Mouse (Mus musculus) liver, embryonic 14.5 days (tissue): ENCODE results near the gene Clpp. TPM values are rescaled to one million over a fixed set of nuclear protein-coding genes. Genes with fewer than 3 reads are reported as not detected.

Experiments used
- ATAC-seq: fragments of 200-750 bp; cut with Nextera tagmentation; 2 replicates; pipeline ENCODE4 v1.8.0; 2017; ENCODE audit warnings: moderate number of reproducible peaks, mild to moderate bottlenecking, moderate library complexity; ENCODE audit not compliant: insufficient read depth
- DNase-seq, 3 experiments: peaks; one replicate each; pipeline ENCODE4 v3.0.0-alpha.2; 2012 to 2013; ENCODE audit warnings: low read depth in 3 of 3, low spot score in 3 of 3
- H3K27ac ChIP-seq: fragments of 300-500 bp; sonication (generic); 2 replicates; pipeline ENCODE4 v1.5.1; 2014; ENCODE audit warnings: moderate library complexity, mild to moderate bottlenecking, control low read depth, inconsistent platforms
- H3K27me3 ChIP-seq: fragments of 300-500 bp; sonication (generic); 2 replicates; pipeline ENCODE4 v1.6.1; 2014; ENCODE audit warnings: mild to moderate bottlenecking, low read length, moderate library complexity; ENCODE audit not compliant: control insufficient read depth, insufficient read depth
- H3K36me3 ChIP-seq: fragments of 300-500 bp; sonication (generic); replicated peaks from 2 replicates; pipeline ENCODE4 v1.6.1; 2014; ENCODE audit warnings: low read depth; ENCODE audit not compliant: control insufficient read depth, insufficient read depth
- H3K4me1 ChIP-seq, 2 experiments: fragments of 200-500 bp in 1 of 2; fragments of 300-500 bp in 1 of 2; sonication (generic) in 1 of 2; replicated peaks; 2 replicates each; pipeline ENCODE4 v1.6.1; 2012 to 2014; ENCODE audit warnings: antibody characterized with exemption in 1 of 2, inconsistent platforms in 1 of 2, low read length in 1 of 2; ENCODE audit not compliant: control insufficient read depth in 2 of 2, insufficient read depth in 2 of 2
- H3K4me2 ChIP-seq: fragments of 300-500 bp; sonication (generic); 2 replicates; pipeline ENCODE4 v1.6.1; 2014; ENCODE audit warnings: low read depth, mild to moderate bottlenecking, control low read depth, moderate library complexity
- H3K4me3 ChIP-seq, 2 experiments: fragments of 200-500 bp in 1 of 2; fragments of 300-500 bp in 1 of 2; sonication (generic) in 1 of 2; 2 replicates each; pipeline ENCODE4 v1.5.1; 2012 to 2014; ENCODE audit warnings: low read depth in 2 of 2, low read length in 2 of 2, mild to moderate bottlenecking in 2 of 2, control low read depth in 1 of 2, inconsistent platforms in 1 of 2, moderate library complexity in 1 of 2; ENCODE audit not compliant: insufficient read depth in 1 of 2
- H3K9ac ChIP-seq: fragments of 300-500 bp; sonication (generic); replicated peaks from 2 replicates; pipeline ENCODE4 v1.6.1; 2014; ENCODE audit warnings: mild to moderate bottlenecking, control low read depth, moderate library complexity
- H3K9me3 ChIP-seq: fragments of 300-500 bp; sonication (generic); 2 replicates; pipeline ENCODE4 v1.6.1; 2016; ENCODE audit warnings: low read length, mixed read lengths; ENCODE audit not compliant: control insufficient read depth
- CTCF ChIP-seq: IDR thresholded peaks from 2 replicates; pipeline ENCODE4 v1.5.1; 2016; ENCODE audit warnings: antibody characterized with exemption, low read depth, control low read depth
- EP300 ChIP-seq: IDR thresholded peaks from 2 replicates; pipeline ENCODE4 v1.6.1; 2016; ENCODE audit warnings: antibody characterized with exemption, low read depth
- WGBS: fragments of 180-500 bp; shearing (Covaris S2); extraction: QIAGEN DNeasy Blood & Tissue Kit; methylation state at CpG from one replicate; pipeline ENCODE4 v1.1.7; 2014; ENCODE audit not compliant: insufficient replicate concordance; 5-methylcytosine and 5-hydroxymethylcytosine counted together
- polyA plus RNA-seq, 2 experiments: library from polyadenylated mRNA; depleted of rRNA in 1 of 2; stranded (reverse) in 1 of 2; unstranded in 1 of 2; fragments of >200 nt; fragmentation: Nextera tagmentation in 1 of 2; extraction: Ambion mirVana in 1 of 2; gene quantifications; 2 replicates each; pipeline versions ENCODE4 v1.2.1 to v1.2.3; 2012 to 2014

The Clpp gene
- polyA plus RNA-seq, 2 experiments, result 63.9 to 79.3 TPM

DNA sequence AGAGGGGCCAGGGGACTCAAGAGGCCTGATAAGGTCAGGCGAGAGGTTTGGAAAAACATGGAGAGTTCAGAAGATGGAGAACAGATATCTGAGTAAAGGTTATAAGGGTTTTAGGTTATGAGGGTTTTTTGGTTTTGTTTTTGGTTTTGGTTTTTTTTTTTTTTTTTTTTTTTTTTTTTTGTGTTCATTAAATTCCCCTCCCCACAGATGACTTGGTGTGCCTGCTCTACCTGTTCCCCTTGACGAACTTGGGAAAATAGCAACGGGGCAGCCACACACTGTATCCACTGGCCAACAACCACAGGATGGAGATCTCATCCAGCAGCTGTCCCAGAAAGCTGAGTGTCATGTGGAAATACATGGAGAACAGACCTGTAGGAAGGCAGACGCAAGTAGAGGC lies 31.4 kb upstream of the Clpp start:
- Histone ChIP-seq H3K27ac (no peak overlapping the region), H3K4me1 (peaks cover 13 to 14% of the 10 kb centered on the region in 2 experiments), H3K4me3 (no peak overlapping the region), H3K27me3 (no peaks in the 10 kb centered on the region), H3K9me3 (no peaks in the 10 kb centered on the region), H3K36me3 (no peaks in the 10 kb centered on the region), H3K4me2 (no peak overlapping the region), H3K9ac (no peak overlapping the region)
- no peak for ATAC-seq
- TF ChIP-seq EP300 (no peak), CTCF (no peak)
- 58% methylated on average over 4 of the region's 4 CpGs for WGBS
- DNase-seq, result no peak

DNA sequence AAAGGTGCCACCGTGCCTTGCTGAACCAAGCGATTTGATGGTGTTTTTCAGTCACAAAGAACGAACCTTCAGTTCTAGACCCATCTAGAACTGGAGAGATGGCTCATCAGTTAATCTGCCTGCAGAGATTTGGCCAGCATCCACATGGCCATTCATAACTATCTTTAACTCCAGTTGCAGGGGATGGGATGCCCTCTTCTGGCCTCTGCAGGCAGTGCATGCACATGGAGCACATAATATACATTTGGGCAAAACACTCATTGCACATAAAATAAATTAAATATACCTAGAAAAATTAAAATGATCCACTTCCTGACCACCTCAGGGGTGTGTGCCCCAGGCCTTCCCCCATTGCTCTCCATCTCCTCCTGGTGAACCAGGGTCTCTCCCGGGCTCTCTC lies 28.2 kb upstream of the Clpp start:
- no peak for DNase-seq
- TF ChIP-seq CTCF (peak; percentile 39), EP300 (no peak)

DNA sequence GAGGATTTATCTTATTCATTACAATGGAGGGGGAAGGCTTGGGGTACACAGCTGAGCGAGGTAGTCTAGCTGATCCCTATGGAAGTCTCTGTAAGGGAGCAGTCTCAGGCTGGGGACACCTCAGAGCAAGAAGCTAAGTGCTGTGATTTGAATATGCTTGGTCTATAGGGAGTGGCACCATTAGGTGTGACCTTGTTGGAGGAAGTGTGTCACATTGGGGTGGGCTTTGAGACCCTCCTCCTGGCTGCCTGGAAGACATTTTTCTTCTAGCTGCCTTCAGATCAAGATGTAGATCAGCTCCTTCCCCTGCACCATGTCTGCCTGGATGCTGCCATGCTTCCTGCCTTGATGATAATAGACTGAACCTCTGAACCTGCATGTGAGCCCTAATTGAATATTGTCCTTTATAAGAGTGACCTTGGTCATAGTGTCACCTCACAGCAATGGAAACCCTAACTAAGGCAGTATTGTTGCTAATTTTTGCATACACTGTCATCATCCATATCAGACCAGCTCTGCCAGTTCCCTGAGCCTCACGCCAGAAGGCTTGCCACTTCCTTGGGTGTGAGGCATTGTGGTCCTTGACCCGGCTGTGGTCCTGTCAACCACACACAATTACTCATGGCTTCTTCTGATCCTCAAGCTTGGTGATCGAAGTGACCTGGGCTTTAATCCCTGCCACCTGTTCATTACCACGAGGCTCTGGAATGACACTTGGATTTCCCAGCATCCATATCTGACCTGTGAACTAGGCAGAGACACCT lies 27.3 kb upstream of the Clpp start:
- DNase-seq, result no peak
- no peaks in the 10 kb centered on the region for H3K9me3 ChIP-seq
- no peak for TF ChIP-seq CTCF
- TF ChIP-seq EP300, result no peak

More for the DNA sequence above, 28.2 kb upstream of the Clpp start:
- no peaks in the 10 kb centered on the region for H3K36me3 ChIP-seq
- H3K4me2 ChIP-seq, result no peak overlapping the region
- WGBS, result 77% methylated on average over 4 of the region's 4 CpGs
- H3K4me3 ChIP-seq, result no peak overlapping the region
- ATAC-seq, result no peak
- H3K27ac ChIP-seq, result no peak overlapping the region
- H3K9me3 ChIP-seq, result no peaks in the 10 kb centered on the region
- no peak overlapping the region for H3K9ac ChIP-seq
- H3K27me3 ChIP-seq, result no peaks in the 10 kb centered on the region
- peaks cover 13 to 14% of the 10 kb centered on the region in 2 experiments for H3K4me1 ChIP-seq

GRCm38 (mm10) chr17:56963646-56964045 lies 26.5 kb upstream of the Clpp start:
- Histone ChIP-seq H3K9me3 (no peaks in the 10 kb centered on the region), H3K36me3 (no peaks in the 10 kb centered on the region), H3K9ac (no peak overlapping the region), H3K4me1 (no peaks in the 10 kb centered on the region), H3K27ac (no peak overlapping the region), H3K27me3 (no peaks in the 10 kb centered on the region), H3K4me3 (no peak overlapping the region), H3K4me2 (no peak overlapping the region)
- 58% methylated on average over 6 of the region's 6 CpGs for WGBS
- DNase-seq, result no peak
- ATAC-seq, result no peak
- TF ChIP-seq CTCF (no peak), EP300 (no peak)

More for the DNA sequence above, 27.3 kb upstream of the Clpp start:
- ATAC-seq, result no peak
- Histone ChIP-seq H3K9ac (no peak overlapping the region), H3K27ac (no peak overlapping the region), H3K36me3 (no peaks in the 10 kb centered on the region), H3K4me2 (no peak overlapping the region), H3K4me3 (no peak overlapping the region), H3K27me3 (no peaks in the 10 kb centered on the region), H3K4me1 (peaks cover 7% of the 10 kb centered on the region in 2 experiments)
- WGBS, result 44% methylated on average over 5 of the region's 5 CpGs

DNA sequence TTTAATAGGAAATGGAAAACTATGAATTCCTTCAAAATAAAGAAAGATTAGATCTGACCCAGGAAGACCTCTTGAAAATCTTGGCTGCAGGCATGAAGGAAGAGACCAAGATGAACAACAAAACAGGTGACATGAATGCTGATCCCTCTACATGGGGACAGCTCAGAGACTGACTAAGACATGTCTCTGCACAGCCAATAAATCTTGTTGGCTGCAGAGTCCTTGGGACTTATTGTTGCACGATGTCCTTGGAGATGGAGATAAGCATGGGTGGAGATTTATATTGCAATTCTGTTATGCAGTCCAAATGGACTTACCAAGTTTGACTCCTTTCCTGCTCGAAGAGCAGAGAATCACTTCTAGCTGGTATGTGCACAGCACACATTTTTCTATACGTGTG lies 20.8 kb upstream of the Clpp start:
- Histone ChIP-seq H3K36me3 (no peaks in the 10 kb centered on the region), H3K4me3 (no peak overlapping the region), H3K27ac (no peak overlapping the region), H3K9ac (no peak overlapping the region), H3K4me2 (no peak overlapping the region), H3K27me3 (no peaks in the 10 kb centered on the region; the same call in 1 of the 2 replicates), H3K4me1 (no peaks in the 10 kb centered on the region), H3K9me3 (no peaks in the 10 kb centered on the region)
- DNase-seq (no peak), ATAC-seq (no peak)
- no peak for TF ChIP-seq CTCF
- TF ChIP-seq EP300, result no peak
- WGBS, result 40% methylated on average over 3 of the region's 3 CpGs
